Mouse (Mus musculus): ENCODE data around the gene Gm3005.
"Not testable (repeated sequence)": the region's sequence is repeated elsewhere in the genome, so short reads cannot be mapped to it uniquely, and the experiment has no call there.

DNA sequence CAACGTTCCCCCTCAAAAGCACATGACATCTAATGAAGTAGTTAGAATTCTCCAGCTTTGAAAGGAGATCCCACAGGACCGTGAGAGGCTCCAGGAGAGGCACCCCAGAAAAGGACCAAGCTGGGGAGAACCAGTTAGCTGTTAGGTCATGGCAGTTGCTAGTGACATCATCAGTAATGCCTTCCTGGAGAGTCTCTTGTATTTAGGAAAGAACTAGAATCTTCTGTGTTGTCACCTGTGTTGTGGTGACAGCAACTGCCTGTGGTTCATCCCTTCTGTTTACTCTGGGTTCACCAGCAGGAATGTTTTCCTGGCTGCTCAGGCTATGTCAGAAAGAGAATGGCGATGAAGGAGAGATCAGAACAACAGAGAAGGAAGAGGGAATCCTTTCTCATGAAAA lies 21.2 kb downstream of the Gm3005 start, which contains the start of gene Gm10408:
- not testable (repeated sequence) for TF ChIP-seq CTCF (conservative IDR thresholded peaks at IDR 0.05; ENCODE audit: low read length); NANOG (IDR thresholded peaks at IDR 0.05; ENCODE audit: borderline replicate concordance, low read length)

All from E14TG2a.4 (cell line).